Mouse (Mus musculus) heart, postnatal 0 days (tissue): Measurements from ENCODE around the gene Slc17a7.

Source experiments
- CTCF ChIP-seq: IDR thresholded peaks from 2 replicates; pipeline ENCODE4 v1.5.1; 2016; ENCODE audit warnings: antibody characterized with exemption, control low read depth, low read depth
- EP300 ChIP-seq: IDR thresholded peaks from 2 replicates; pipeline ENCODE4 v1.6.1; 2016; ENCODE audit warnings: antibody characterized with exemption, low read depth

GRCm38 (mm10) chr7:45216442-45217183, 52.9 kb downstream of the Slc17a7 start:
- TF ChIP-seq CTCF: no peak
- TF ChIP-seq EP300: no peak
